Mouse (Mus musculus) midbrain, embryonic 13.5 days (tissue): ENCODE results near the gene Yae1d1. TPM values are rescaled to one million over a fixed set of nuclear protein-coding genes. Genes with fewer than 3 reads are reported as not detected.
A peak's percentile ranks its signal among the peaks of the same experiment; 100 is the strongest.
"Not testable (repeated sequence)": the region's sequence is repeated elsewhere in the genome, so short reads cannot be mapped to it uniquely, and the experiment has no call there.

Source experiments
- ATAC-seq: fragments of 200-750 bp; cut with Nextera tagmentation; 2 replicates; pipeline ENCODE4 v1.8.0; 2017; ENCODE audit warnings: mild to moderate bottlenecking, moderate TSS enrichment, moderate library complexity
- H3K27ac ChIP-seq: fragments of 300-500 bp; sonication (generic); 2 replicates; pipeline ENCODE4 v1.5.1; 2015; ENCODE audit warnings: inconsistent platforms, mild to moderate bottlenecking, moderate library complexity
- H3K27me3 ChIP-seq: fragments of 300-500 bp; sonication (generic); 2 replicates; pipeline ENCODE4 v1.6.1; 2015; ENCODE audit warnings: mild to moderate bottlenecking, inconsistent platforms
- H3K36me3 ChIP-seq: fragments of 300-500 bp; sonication (generic); 2 replicates; pipeline ENCODE4 v1.6.1; 2015; ENCODE audit warnings: mild to moderate bottlenecking, inconsistent platforms
- H3K4me1 ChIP-seq: fragments of 300-500 bp; sonication (generic); replicated peaks from 2 replicates; pipeline ENCODE4 v1.6.1; 2015; ENCODE audit warnings: inconsistent platforms
- H3K4me2 ChIP-seq: fragments of 300-500 bp; sonication (generic); replicated peaks from 2 replicates; pipeline ENCODE4 v1.6.1; 2015; ENCODE audit warnings: moderate library complexity, mild to moderate bottlenecking, inconsistent platforms
- H3K4me3 ChIP-seq: fragments of 300-500 bp; sonication (generic); replicated peaks from 2 replicates; pipeline ENCODE4 v1.5.1; 2015; ENCODE audit warnings: mild to moderate bottlenecking, inconsistent platforms
- H3K9ac ChIP-seq: fragments of 300-500 bp; sonication (generic); replicated peaks from 2 replicates; pipeline ENCODE4 v1.6.1; 2015; ENCODE audit warnings: mild to moderate bottlenecking, inconsistent platforms
- H3K9me3 ChIP-seq: fragments of 300-500 bp; sonication (generic); 2 replicates; pipeline ENCODE4 v1.6.1; 2016; ENCODE audit warnings: mild to moderate bottlenecking, inconsistent platforms
- WGBS: fragments of 180-500 bp; shearing (Covaris S2); methylation state at CpG from one replicate; pipeline ENCODE4 v1.1.7; 2015; 5-methylcytosine and 5-hydroxymethylcytosine counted together
- polyA plus RNA-seq: library from polyadenylated mRNA; unstranded; fragments of >200 nt; fragmentation: Nextera tagmentation; extraction: Ambion mirVana; gene quantifications from 2 replicates; pipeline ENCODE4 v1.2.1, GENCODE M21; 2015

The Yae1d1 gene
- polyA plus RNA-seq, 1 experiment from 2014 or later: 99.6 TPM

DNA sequence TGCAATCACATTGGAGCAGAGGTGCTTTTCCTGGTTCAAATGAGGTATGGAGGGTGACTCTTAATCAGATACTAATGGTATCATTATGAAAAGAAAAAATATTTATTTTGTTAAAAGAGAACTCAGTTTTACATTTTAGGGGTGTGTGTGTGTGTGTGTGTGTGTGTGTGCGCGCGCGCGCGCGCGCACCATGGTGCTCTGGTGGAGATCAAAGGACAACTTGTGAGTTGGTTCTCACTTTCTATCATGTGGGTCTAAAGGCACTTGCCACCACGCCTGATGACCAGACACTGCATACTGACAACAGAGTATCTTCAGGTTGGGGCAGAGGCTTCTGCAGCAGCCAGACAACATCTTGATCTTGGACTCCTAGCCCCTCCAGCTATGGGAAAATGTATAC, 18.4 kb downstream of the Yae1d1 start:
- Histone ChIP-seq H3K4me1 (no peaks in the 10 kb centered on the region), H3K9ac (no peak overlapping the region), H3K27me3 (no peaks in the 10 kb centered on the region), H3K9me3 (no peaks in the 10 kb centered on the region), H3K36me3 (peaks cover 3% of the 10 kb centered on the region; the same call in 1 of the 2 replicates), H3K4me2 (no peak overlapping the region), H3K4me3 (no peak overlapping the region), H3K27ac (no peak overlapping the region)
- WGBS: 95% methylated on average over 9 of the region's 9 CpGs
- no peak for ATAC-seq

DNA sequence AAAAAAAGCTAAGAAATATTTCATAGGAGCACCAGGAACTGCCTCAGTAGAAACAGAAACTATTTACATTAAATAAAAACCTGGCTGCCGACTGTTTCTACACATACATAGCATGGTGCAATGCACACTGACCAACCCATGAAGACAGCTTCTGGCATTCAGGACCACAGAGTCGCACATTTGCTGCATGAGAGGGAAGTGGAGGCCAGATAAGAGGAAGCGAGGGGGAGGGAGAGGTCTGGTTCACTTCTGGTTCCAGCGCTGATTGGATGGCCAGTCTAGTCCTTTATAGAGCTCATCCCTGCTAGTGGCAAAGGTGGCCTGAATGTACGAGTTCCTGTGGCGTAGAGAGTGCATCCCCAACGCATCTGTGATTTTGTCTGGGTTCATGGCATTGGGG, 32.5 kb downstream of the Yae1d1 start:
- no peaks in the 10 kb centered on the region for H3K4me1 ChIP-seq
- H3K9ac ChIP-seq: no peak overlapping the region
- no peaks in the 10 kb centered on the region for H3K36me3 ChIP-seq
- no peaks in the 10 kb centered on the region for H3K9me3 ChIP-seq
- WGBS: 89% methylated on average over 7 of the region's 7 CpGs
- no peak overlapping the region for H3K27ac ChIP-seq
- ATAC-seq: no peak
- H3K4me3 ChIP-seq: no peak overlapping the region
- no peak overlapping the region for H3K4me2 ChIP-seq
- no peaks in the 10 kb centered on the region for H3K27me3 ChIP-seq

DNA sequence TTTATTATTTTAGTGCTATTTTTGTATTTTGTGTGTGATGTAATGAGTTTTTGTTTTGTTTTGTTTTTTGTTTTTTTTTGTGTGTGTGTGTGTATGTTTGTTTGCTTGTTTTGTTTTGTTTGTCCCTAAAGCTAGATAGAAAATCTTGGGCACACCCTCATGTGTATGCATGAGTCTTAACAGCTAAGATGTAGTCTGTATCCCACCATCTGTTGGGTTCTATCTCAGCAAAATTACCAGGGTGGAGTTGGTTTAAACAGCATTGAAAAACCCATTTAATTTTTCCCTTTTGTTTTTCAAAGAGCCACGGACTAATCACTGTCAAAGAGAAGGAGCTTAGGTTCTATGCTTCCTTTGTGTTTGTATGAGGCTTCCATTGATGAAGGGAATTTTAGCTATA, 38.9 kb downstream of the Yae1d1 start:
- no peak overlapping the region for H3K27ac ChIP-seq
- H3K9me3 ChIP-seq: no peaks in the 10 kb centered on the region
- H3K4me3 ChIP-seq: no peak overlapping the region
- no peaks in the 10 kb centered on the region for H3K4me1 ChIP-seq
- H3K27me3 ChIP-seq: no peaks in the 10 kb centered on the region
- H3K4me2 ChIP-seq: no peak overlapping the region
- WGBS: 50% methylated on average over 1 of the region's 1 CpGs
- H3K9ac ChIP-seq: no peak overlapping the region
- ATAC-seq: no peak
- no peaks in the 10 kb centered on the region for H3K36me3 ChIP-seq

DNA sequence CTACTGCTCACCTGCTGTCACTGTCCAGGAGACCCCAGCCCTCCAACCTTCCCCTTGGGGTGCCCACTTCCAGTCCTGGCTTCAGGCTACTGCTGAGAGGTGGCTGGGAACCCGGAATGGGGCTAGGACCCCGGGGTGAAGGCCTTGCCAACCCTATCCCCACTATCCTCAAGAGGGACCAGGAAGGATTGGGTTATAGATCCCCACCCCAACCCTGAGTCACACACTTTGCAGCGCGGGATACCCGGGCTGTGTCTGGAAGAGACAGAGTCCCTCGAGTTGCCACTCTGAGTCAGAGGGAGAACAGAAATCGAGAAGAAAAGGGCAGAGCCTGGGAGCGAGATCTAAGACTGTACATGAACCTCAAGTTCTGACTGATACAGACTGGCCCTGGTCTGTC, 42.6 kb downstream of the Yae1d1 start:
- H3K9me3 ChIP-seq, H3K4me1 ChIP-seq, H3K4me2 ChIP-seq, ATAC-seq, H3K9ac ChIP-seq, H3K27ac ChIP-seq, H3K36me3 ChIP-seq, H3K27me3 ChIP-seq, H3K4me3 ChIP-seq: not testable (repeated sequence)
- 90% methylated on average over 8 of the region's 8 CpGs for WGBS

DNA sequence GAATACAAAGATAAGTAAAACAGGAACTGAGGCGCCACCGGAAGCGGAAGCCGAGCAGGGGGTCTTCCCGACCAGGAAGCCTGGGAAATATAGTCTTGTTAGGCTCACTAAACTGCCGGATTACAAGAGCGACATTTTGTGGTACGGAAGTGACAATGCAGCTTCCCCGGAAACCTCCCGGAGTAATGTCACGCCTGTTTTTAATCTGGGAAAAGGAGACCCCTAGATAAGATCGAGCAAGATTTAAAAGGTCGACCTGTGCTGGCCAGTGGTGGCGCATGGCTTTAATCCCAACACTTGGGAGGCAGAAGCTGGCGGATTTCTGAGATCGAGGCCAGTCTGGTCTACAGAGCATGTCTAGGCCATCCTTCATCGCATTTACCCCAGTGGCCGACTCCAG, 43.6 kb downstream of the Yae1d1 start:
- Histone ChIP-seq H3K9ac (no peak overlapping the region), H3K27me3 (no peaks in the 10 kb centered on the region), H3K9me3 (no peaks in the 10 kb centered on the region), H3K27ac (no peak overlapping the region), H3K4me1 (peaks cover 5% of the 10 kb centered on the region; the same call in 1 of the 2 replicates), H3K36me3 (no peaks in the 10 kb centered on the region), H3K4me3 (no peak overlapping the region), H3K4me2 (no peak overlapping the region)
- WGBS: 81% methylated on average over 18 of the region's 18 CpGs
- ATAC-seq: no peak

DNA sequence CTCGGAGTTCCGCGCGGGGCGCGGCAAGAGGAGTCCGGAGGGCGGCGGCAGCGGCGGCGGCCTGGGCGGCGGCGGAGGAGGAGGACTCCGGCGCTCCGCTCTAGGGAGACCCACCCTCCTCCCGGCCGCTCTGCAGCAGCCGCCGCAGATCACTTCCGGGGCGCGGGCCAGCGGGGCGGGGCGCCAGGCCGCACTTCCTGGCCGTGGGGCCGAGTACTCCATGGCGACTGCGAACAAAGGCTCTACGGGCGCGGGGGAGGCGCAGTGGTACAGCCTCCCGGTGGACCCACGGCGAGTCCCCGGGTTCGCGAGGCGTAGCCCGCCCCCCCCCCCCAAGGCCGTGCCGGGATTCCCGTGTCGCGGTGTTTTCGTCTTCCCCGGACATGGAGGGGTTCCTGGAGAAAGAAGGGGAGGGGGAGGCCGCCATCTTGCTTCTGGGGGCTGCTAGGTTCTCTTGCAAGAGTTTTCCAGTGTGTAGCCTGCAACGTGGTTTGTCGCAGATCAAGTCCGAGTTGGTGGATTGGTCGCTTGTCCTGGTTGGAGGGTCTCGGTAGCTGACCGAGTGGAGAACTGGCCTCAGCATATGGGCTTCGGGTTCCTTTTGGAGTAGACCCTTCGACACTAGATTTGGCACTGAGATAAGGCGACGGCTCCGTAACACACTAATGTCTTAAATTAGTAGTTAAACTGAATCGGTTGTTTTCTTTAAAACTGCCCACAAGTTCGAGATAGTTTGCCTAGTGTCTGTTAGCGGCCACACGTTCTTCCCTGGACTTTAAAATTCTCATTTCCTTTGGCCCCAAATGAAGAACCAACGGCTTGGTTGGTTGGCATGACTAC, 48.9 kb downstream of the Yae1d1 start, which contains the start of gene Rala:
Gene Rala (minus strand): TSS at position 162 of the 840 bp plus-strand sequence.
- H3K9me3 ChIP-seq: no peaks in the 10 kb centered on the region
- peak within 1 kb of the TSS; percentile 95 for H3K9ac ChIP-seq
- H3K27me3 ChIP-seq: no peaks in the 10 kb centered on the region
- H3K4me3 ChIP-seq: peak within 1 kb of the TSS; percentile 87
- 13% methylated on average over 48 of the region's 69 CpGs for WGBS
- no peaks in the 10 kb centered on the region; the same call in 1 of the 2 replicates for H3K36me3 ChIP-seq
- peak within 1 kb of the TSS; percentile 92 for H3K27ac ChIP-seq
- peaks cover 26% of the 10 kb centered on the region for H3K4me1 ChIP-seq
- ATAC-seq: peak; percentile 100
- peak within 1 kb of the TSS; percentile 81 for H3K4me2 ChIP-seq

DNA sequence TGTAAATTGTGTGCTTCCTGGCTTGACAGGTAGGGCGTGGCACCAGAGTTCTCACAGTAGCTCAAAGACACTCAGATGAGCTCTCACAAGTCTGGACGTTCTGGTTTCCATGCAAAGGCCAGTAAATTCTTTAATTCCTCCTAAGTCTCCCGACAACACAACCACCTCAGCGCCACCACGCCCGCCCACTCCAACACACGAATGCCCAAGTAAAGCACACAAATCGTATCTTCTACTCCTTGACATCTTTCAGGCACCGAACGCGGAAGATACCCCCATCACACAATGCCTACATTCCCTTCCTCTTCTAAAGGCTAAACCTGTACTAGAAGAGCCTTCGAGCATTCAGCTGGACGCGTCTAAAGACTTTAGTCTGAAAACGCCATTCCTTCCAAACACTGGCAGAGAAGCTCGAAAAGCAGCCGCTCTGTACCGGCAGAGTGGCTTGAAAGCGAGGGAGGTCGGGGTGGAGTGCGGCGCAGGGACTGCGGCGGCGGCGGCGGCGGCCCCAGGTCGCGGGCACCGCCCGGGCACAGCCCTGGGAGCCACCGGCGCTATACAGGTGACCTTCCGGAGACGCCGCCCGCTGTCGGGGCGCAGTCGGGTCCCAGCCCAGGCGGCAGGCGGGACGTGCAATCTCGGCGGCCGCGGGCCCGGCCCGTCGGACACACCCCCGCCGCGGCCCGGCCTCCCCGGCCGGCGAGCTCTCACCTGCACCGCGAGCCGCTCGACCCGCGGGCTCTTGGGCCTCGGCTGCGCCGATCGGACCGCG, 49.7 kb downstream of the Yae1d1 start:
- peak overlapping the region; percentile 95 for H3K9ac ChIP-seq
- H3K36me3 ChIP-seq: no peaks in the 10 kb centered on the region; the same call in 1 of the 2 replicates
- ATAC-seq: peak; percentile 87
- WGBS: under 1% methylated on average over 70 of the region's 70 CpGs
- H3K4me2 ChIP-seq: peak overlapping the region; percentile 81
- no peaks in the 10 kb centered on the region for H3K27me3 ChIP-seq
- peak overlapping the region; percentile 92 for H3K27ac ChIP-seq
- H3K4me1 ChIP-seq: peaks cover 26% of the 10 kb centered on the region
- H3K9me3 ChIP-seq: no peaks in the 10 kb centered on the region
- H3K4me3 ChIP-seq: peak overlapping the region; percentile 87

DNA sequence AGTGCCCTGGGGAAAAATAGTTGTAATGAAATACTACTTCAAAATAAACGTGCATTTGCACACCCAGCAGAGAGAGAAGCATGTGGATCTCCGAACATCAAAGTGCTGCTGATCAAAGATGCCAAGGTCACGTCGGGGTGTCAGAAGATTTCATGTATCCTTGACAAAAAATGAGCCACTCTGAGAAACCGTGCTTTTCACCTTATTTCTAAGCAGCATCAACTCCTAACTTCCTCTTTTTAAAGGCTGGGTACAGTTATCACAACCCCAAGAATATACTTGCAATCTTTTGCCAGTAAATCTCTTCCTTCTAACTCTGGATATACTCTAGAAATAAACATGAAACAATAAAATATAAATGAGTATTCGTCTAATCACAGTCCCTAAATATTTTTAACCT, 50.8 kb downstream of the Yae1d1 start:
- WGBS: 72% methylated on average over 6 of the region's 6 CpGs
- H3K4me3 ChIP-seq: peak overlapping the region; percentile 87

More for the DNA sequence above, 50.8 kb downstream of the Yae1d1 start:
- peak overlapping the region; percentile 81 for H3K4me2 ChIP-seq
- no peaks in the 10 kb centered on the region; the same call in 1 of the 2 replicates for H3K36me3 ChIP-seq
- H3K9ac ChIP-seq: peak overlapping the region; percentile 39; the same call in 1 of the 2 replicates
- H3K27me3 ChIP-seq: no peaks in the 10 kb centered on the region
- no peaks in the 10 kb centered on the region for H3K9me3 ChIP-seq
- H3K27ac ChIP-seq: no peak overlapping the region
- peaks cover 26% of the 10 kb centered on the region for H3K4me1 ChIP-seq
- no peak for ATAC-seq

Other genes with a start within 250 kb of the Yae1d1 start
- 17.4 and 18.9 TPM in 2 replicates for gene Cdk13, start 188.3 kb downstream of the Yae1d1 start, polyA plus RNA-seq
- 178 and 186 TPM in 2 replicates for gene Rala, start 49.1 kb downstream of the Yae1d1 start, polyA plus RNA-seq